Mouse (Mus musculus): ENCODE measurements around the gene Bptf. TPM values are rescaled to one million over a fixed set of nuclear protein-coding genes. Genes with fewer than 3 reads are reported as not detected.
A peak's percentile ranks its signal among the peaks of the same experiment; 100 is the strongest.

Gene Bptf
- total and polyA plus RNA-seq, 3 experiments: 22.1 to 63.9 (median 28.0) TPM

DNA sequence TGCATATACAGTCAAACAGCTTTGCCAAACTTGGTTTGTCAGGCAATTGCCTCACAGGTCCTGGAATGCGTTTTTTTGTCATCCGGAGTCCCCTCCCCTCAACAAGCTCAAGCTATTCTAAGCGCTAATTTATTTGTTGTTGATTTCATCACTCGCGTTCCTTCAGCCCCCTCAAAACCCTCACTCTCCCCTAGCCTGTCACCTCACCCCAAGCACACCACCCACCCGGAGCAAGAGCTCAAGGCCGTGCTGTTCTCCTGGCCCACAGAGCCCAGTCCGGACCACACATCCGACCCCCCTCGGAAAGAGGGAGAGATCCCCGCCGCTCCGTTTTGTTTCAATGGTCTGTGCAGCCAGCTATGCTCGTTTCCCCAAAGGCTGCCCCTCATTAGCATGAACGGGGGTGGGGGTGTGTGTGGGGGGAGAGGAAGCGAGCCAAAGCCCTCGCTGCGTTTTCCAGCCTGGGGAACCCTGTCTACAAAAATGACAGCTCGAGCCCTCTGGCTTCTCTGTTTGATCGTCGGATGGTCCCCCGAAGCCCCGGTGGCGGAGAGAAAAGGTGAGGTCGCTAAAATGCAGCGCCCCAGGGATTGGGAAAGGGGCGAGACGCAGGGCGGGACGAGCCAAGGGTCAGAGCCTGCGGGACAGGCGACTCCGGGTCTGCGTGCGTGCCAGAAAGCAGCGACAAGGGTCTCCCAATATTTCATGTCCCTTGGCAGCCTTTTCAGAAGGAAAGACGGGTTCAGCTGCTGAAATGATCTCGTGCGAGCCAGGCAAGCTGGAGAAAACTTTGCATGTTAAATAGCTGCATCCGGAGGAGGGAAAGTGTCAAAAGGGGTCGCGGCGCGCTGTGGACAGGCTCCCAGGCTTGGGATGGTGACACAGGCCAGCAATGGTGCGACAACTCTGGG, 106.3 kb downstream of the Bptf start, which contains the start of gene 1810010H24Rik:
1810010H24Rik (plus strand) TSS at position 271 of the 911 bp plus-strand sequence.
- H3K79me2 ChIP-seq (replicated peaks; ENCODE audit: control insufficient read depth, extremely low read depth, insufficient read depth, poor library complexity, severe bottlenecking): no peaks in the 10 kb centered on the region
- TF ChIP-seq MAZ (IDR thresholded peaks at IDR 0.05; ENCODE audit: low read depth, low read length): peak; percentile 87
- 0 out of 2 replicates have a peak, but pooled peaks have one; percentile 24 for TF ChIP-seq IRF4 (IDR thresholded peaks at IDR 0.05; ENCODE audit: low read depth, low read length)
- TF ChIP-seq ZNF384 (IDR thresholded peaks at IDR 0.05; ENCODE audit: low read depth, low read length): no peak
- peak; percentile 75; the same call in 1 of the 2 replicates for TF ChIP-seq BHLHE40 (IDR thresholded peaks at IDR 0.05; ENCODE audit: low read depth, low read length)
- TF ChIP-seq MXI1 (IDR thresholded peaks at IDR 0.05; ENCODE audit: low read depth, low read length): no peak; the same call in 1 of the 2 replicates
- no peak for TF ChIP-seq USF2 (conservative IDR thresholded peaks at IDR 0.05; ENCODE audit: low read depth, low read length)
- no peak for TF ChIP-seq SMC3 (IDR thresholded peaks at IDR 0.05; ENCODE audit: low read depth, low read length)
- TF ChIP-seq SIN3A (IDR thresholded peaks at IDR 0.05; ENCODE audit: low read length): no peak
- TF ChIP-seq PAX5 (IDR thresholded peaks at IDR 0.05; ENCODE audit: low read length): no peak
- no peak for TF ChIP-seq POLR2AphosphoS2 (IDR thresholded peaks at IDR 0.05; ENCODE audit: low read depth, low read length)
- in situ Hi-C loops (cut with MboI; ENCODE audit: low pct_ligation_motif_present, low pct_unique_long_range_greater_than_20kb, low sequenced_read_pairs) (no loop called here), dilution Hi-C loops (cut with MboI; ENCODE audit: extremely low pct_ligation_motif_present, extremely low pct_unique_long_range_greater_than_20kb, low sequenced_read_pairs) (no loop called here)
- peak within 1 kb of the TSS; percentile 45 for H3K9ac ChIP-seq (ENCODE audit: insufficient read depth, low read depth)
- H3K27me3 ChIP-seq (replicated peaks): peaks cover 32% of the 10 kb centered on the region
- H3K27ac ChIP-seq (ENCODE audit: insufficient read depth, low read depth): no peak within 1 kb of the TSS
- H3K4me3 ChIP-seq (replicated peaks in 1 of 3; ENCODE audit: low read depth in 2 of 3, low read length in 2 of 3, poor library complexity in 1 of 3): peak within 1 kb of the TSS; percentile 18 to 59 (median 35)
- H3K4me1 ChIP-seq (ENCODE audit: control insufficient read depth in 1 of 2, insufficient read depth in 2 of 2): peaks cover 4 to 26% of the 10 kb centered on the region in 2 experiments; a peak in 3 of 4 replicates
- H3K9me3 ChIP-seq (replicated peaks; ENCODE audit: low read length): no peaks in the 10 kb centered on the region
- DNase-seq (ENCODE audit: extremely low read depth): no peak
- H3K4me2 ChIP-seq (ENCODE audit: insufficient read depth, low read depth, poor library complexity, severe bottlenecking): peak within 1 kb of the TSS; percentile 97
- no peaks in the 10 kb centered on the region for H3K36me3 ChIP-seq (replicated peaks in 1 of 2; ENCODE audit: control insufficient read depth in 1 of 2, insufficient read depth in 1 of 2, low read length in 1 of 2)

DNA sequence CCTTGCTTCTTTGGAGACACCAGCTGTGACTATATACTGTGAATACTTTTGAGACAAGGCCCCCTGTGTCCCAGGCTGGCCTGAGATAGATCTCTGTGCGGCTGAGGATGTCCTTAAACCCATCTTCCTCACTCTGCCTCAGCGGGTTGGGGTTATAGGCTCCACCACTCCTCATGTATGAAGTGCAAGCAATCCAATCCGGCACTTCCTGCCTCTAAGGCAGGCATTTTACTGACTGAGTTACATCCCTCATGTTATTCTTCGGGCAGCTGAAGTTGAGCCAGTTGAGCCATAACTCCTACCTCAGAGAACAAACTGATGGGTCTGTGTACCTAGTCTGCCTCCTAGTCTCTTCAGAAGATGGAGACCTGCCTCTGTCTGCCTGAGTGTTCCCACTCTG, 107.5 kb downstream of the Bptf start:
- Histone ChIP-seq H3K4me1 (ENCODE audit: control insufficient read depth in 1 of 2, insufficient read depth in 2 of 2) (peaks cover 4 to 23% of the 10 kb centered on the region in 2 experiments; a peak in 3 of 4 replicates), H3K9ac (ENCODE audit: insufficient read depth, low read depth) (no peak overlapping the region), H3K4me3 (replicated peaks in 1 of 3; ENCODE audit: low read depth in 2 of 3, low read length in 2 of 3, poor library complexity in 1 of 3) (no peak overlapping the region), H3K4me2 (ENCODE audit: insufficient read depth, low read depth, poor library complexity, severe bottlenecking) (no peak overlapping the region), H3K9me3 (replicated peaks; ENCODE audit: low read length) (no peaks in the 10 kb centered on the region), H3K79me2 (replicated peaks; ENCODE audit: control insufficient read depth, extremely low read depth, insufficient read depth, poor library complexity, severe bottlenecking) (no peaks in the 10 kb centered on the region), H3K36me3 (replicated peaks in 1 of 2; ENCODE audit: control insufficient read depth in 1 of 2, insufficient read depth in 1 of 2, low read length in 1 of 2) (no peaks in the 10 kb centered on the region), H3K27ac (ENCODE audit: insufficient read depth, low read depth) (no peak overlapping the region), H3K27me3 (replicated peaks) (peaks cover 32% of the 10 kb centered on the region)
- TF ChIP-seq MAZ (IDR thresholded peaks at IDR 0.05; ENCODE audit: low read depth, low read length): no peak
- no peak for TF ChIP-seq POLR2AphosphoS2 (IDR thresholded peaks at IDR 0.05; ENCODE audit: low read depth, low read length)
- TF ChIP-seq ZNF384 (IDR thresholded peaks at IDR 0.05; ENCODE audit: low read depth, low read length): no peak
- TF ChIP-seq CTCF (conservative IDR thresholded peaks at IDR 0.05 in 1 of 2, IDR thresholded peaks at IDR 0.05 in 1 of 2; ENCODE audit: low read depth in 2 of 2, low read length in 2 of 2): no peak
- no peak for TF ChIP-seq POLR2A (IDR thresholded peaks at IDR 0.05; ENCODE audit: low read depth, low read length)
- dilution Hi-C loops (cut with MboI; ENCODE audit: extremely low pct_ligation_motif_present, extremely low pct_unique_long_range_greater_than_20kb, low sequenced_read_pairs): no loop called here
- DNase-seq (ENCODE audit: extremely low read depth): no peak
- in situ Hi-C loops (cut with MboI; ENCODE audit: low pct_ligation_motif_present, low pct_unique_long_range_greater_than_20kb, low sequenced_read_pairs): no loop called here

Data from CH12.LX (cell line).